Mouse (Mus musculus): ENCODE data around the gene Atf7ip. TPM values are rescaled to one million over a fixed set of nuclear protein-coding genes. Genes with fewer than 3 reads are reported as not detected.

Gene Atf7ip
- polyA plus RNA-seq, 1 experiment from 2014 or later, result 49.7 TPM

GRCm38 (mm10) chr6:136554774-136555522 lies 49.0 kb downstream of the Atf7ip start:
- WGBS (ENCODE audit: insufficient replicate concordance), result 77% methylated on average over 7 of the region's 7 CpGs
- ATAC-seq (replicated peaks; ENCODE audit: insufficient number of reproducible peaks, low FRiP score, low TSS enrichment), result no peak
- H3K4me2 ChIP-seq, result 0 out of 2 replicates have a peak overlapping the region, but pooled peaks have one; percentile 2

DNA sequence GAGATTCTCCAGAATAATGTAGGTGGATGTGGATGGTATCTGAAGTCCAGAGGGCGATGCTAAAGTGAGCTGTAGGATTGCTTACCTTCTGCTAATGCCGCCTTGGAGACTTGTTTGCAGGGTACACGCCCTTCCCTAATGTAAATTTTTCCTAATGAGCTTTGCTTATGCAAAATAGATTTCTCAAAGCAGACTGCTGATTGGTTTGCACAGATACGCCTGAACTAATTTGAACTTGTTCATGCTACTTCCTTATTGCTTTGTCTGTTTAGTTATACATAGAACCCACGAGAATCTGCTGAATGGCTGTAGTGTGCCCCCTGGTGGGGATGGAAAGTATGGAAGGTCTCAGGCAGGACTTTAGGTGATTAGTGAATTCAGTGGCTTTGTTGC lies 49.6 kb downstream of the Atf7ip start:
- H3K9me3 ChIP-seq (replicated peaks; ENCODE audit: control insufficient read depth, low read length), result no peaks in the 10 kb centered on the region
- H3K4me2 ChIP-seq, result no peak overlapping the region
- H3K4me1 ChIP-seq (ENCODE audit: control insufficient read depth, insufficient read depth, low read length), result no peaks in the 10 kb centered on the region
- H3K27ac ChIP-seq (ENCODE audit: low read depth, low read length), result peak overlapping the region; percentile 46; the same call in 1 of the 2 replicates
- H3K36me3 ChIP-seq (ENCODE audit: control insufficient read depth, insufficient read depth, low read length), result peaks cover 11% of the 10 kb centered on the region
- no peaks in the 10 kb centered on the region for H3K27me3 ChIP-seq (ENCODE audit: control insufficient read depth, insufficient read depth, low read length)
- WGBS (ENCODE audit: insufficient replicate concordance), result 62% methylated on average over 5 of the region's 5 CpGs
- H3K4me3 ChIP-seq (ENCODE audit: low read depth, low read length), result no peak overlapping the region
- no peak for ATAC-seq (replicated peaks; ENCODE audit: insufficient number of reproducible peaks, low FRiP score, low TSS enrichment)
- no peak overlapping the region for H3K9ac ChIP-seq (ENCODE audit: low read depth, low read length)

More at GRCm38 (mm10) chr6:136554774-136555522, 49.0 kb downstream of the Atf7ip start:
- H3K36me3 ChIP-seq (ENCODE audit: control insufficient read depth, insufficient read depth, low read length), result peaks cover 6% of the 10 kb centered on the region
- no peak overlapping the region for H3K4me3 ChIP-seq (ENCODE audit: low read depth, low read length)
- no peaks in the 10 kb centered on the region for H3K9me3 ChIP-seq (replicated peaks; ENCODE audit: control insufficient read depth, low read length)
- no peaks in the 10 kb centered on the region for H3K27me3 ChIP-seq (ENCODE audit: control insufficient read depth, insufficient read depth, low read length)
- no peak overlapping the region for H3K9ac ChIP-seq (ENCODE audit: low read depth, low read length)
- H3K27ac ChIP-seq (ENCODE audit: low read depth, low read length), result peak overlapping the region; percentile 82
- no peaks in the 10 kb centered on the region for H3K4me1 ChIP-seq (ENCODE audit: control insufficient read depth, insufficient read depth, low read length)

DNA sequence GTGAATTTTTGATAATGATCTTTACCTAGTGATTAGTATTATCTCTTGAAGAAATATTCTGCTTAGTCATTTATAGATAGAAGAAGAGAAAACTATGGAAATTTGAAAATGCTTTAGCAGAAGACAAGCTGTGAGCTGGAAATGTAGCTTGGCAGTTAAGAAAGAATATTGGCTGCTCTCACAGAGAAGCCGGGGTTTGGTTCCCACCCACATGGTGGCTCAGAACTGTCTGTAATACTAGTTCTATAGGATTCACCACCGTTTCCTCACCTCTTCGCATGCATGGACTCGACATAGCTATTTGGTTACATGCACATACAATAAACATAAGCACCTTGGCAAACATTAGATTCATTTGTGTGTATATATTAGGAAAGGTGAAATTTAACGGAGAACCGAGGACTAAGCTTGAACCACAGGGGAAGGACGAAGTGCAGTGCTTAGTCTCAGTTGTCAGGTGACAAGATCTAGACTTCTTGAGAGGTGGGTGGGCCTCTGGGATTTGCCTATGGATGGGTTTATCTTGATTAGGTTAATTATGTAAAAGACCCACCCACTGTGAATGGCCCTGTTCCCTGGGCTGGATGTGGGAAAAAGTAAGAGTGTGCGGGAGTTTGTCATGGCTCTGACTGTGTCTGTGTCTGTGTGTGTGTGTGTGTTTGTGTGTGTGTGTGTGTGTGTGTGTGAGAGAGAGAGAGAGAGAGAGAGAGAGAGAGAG lies 52.5 kb downstream of the Atf7ip start:
- Histone ChIP-seq H3K27me3 (ENCODE audit: control insufficient read depth, insufficient read depth, low read length) (no peaks in the 10 kb centered on the region), H3K27ac (ENCODE audit: low read depth, low read length) (no peak overlapping the region), H3K9ac (ENCODE audit: low read depth, low read length) (no peak overlapping the region), H3K36me3 (ENCODE audit: control insufficient read depth, insufficient read depth, low read length) (peaks cover 31% of the 10 kb centered on the region), H3K4me2 (no peak overlapping the region), H3K4me1 (ENCODE audit: control insufficient read depth, insufficient read depth, low read length) (no peaks in the 10 kb centered on the region), H3K4me3 (ENCODE audit: low read depth, low read length) (no peak overlapping the region), H3K9me3 (replicated peaks; ENCODE audit: control insufficient read depth, low read length) (no peaks in the 10 kb centered on the region)
- no peak for ATAC-seq (replicated peaks; ENCODE audit: insufficient number of reproducible peaks, low FRiP score, low TSS enrichment)
- WGBS (ENCODE audit: insufficient replicate concordance), result 78% methylated on average over 8 of the region's 8 CpGs

DNA sequence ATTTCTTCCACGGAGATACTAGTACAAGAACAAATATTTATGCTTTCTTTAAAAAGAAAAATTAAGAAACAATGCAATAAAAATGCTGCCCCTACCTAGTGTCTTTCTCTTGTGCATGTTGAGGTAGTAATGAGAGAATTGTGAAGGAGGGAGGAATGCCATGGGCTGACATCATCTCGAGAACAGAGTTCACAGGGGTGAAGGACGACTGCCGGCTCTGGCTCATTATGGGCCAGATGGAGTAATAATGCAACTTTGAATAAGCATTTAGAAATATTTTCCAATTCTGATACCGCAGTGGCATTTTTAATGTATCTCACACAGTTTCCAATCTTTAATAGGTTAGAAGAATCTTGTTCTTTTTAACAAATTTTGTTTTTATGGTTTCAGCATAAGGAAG lies 60.0 kb downstream of the Atf7ip start:
- Histone ChIP-seq H3K4me3 (ENCODE audit: low read depth, low read length) (no peak overlapping the region), H3K9ac (ENCODE audit: low read depth, low read length) (no peak overlapping the region), H3K9me3 (replicated peaks; ENCODE audit: control insufficient read depth, low read length) (no peaks in the 10 kb centered on the region), H3K4me2 (no peak overlapping the region), H3K27ac (ENCODE audit: low read depth, low read length) (no peak overlapping the region), H3K4me1 (ENCODE audit: control insufficient read depth, insufficient read depth, low read length) (no peaks in the 10 kb centered on the region), H3K27me3 (ENCODE audit: control insufficient read depth, insufficient read depth, low read length) (no peaks in the 10 kb centered on the region), H3K36me3 (ENCODE audit: control insufficient read depth, insufficient read depth, low read length) (peaks cover 51% of the 10 kb centered on the region)
- ATAC-seq (replicated peaks; ENCODE audit: insufficient number of reproducible peaks, low FRiP score, low TSS enrichment), result no peak
- 85% methylated on average over 5 of the region's 5 CpGs for WGBS (ENCODE audit: insufficient replicate concordance)

GRCm38 (mm10) chr6:136590739-136591138 lies 84.8 kb downstream of the Atf7ip start:
- H3K36me3 ChIP-seq (ENCODE audit: control insufficient read depth, insufficient read depth, low read length), result peaks cover 16% of the 10 kb centered on the region
- no peak overlapping the region for H3K9ac ChIP-seq (ENCODE audit: low read depth, low read length)
- H3K27me3 ChIP-seq (ENCODE audit: control insufficient read depth, insufficient read depth, low read length), result no peaks in the 10 kb centered on the region
- no peaks in the 10 kb centered on the region for H3K4me1 ChIP-seq (ENCODE audit: control insufficient read depth, insufficient read depth, low read length)
- 85% methylated on average over 4 of the region's 4 CpGs for WGBS (ENCODE audit: insufficient replicate concordance)
- no peaks in the 10 kb centered on the region for H3K9me3 ChIP-seq (replicated peaks; ENCODE audit: control insufficient read depth, low read length)
- no peak overlapping the region for H3K4me3 ChIP-seq (ENCODE audit: low read depth, low read length)
- no peak overlapping the region for H3K4me2 ChIP-seq
- no peak for ATAC-seq (replicated peaks; ENCODE audit: insufficient number of reproducible peaks, low FRiP score, low TSS enrichment)
- H3K27ac ChIP-seq (ENCODE audit: low read depth, low read length), result no peak overlapping the region

GRCm38 (mm10) chr6:136594541-136594940 lies 88.6 kb downstream of the Atf7ip start:
- H3K4me2 ChIP-seq, result no peak overlapping the region
- H3K4me1 ChIP-seq (ENCODE audit: control insufficient read depth, insufficient read depth, low read length), result no peaks in the 10 kb centered on the region
- H3K36me3 ChIP-seq (ENCODE audit: control insufficient read depth, insufficient read depth, low read length), result peaks cover 15% of the 10 kb centered on the region
- H3K9me3 ChIP-seq (replicated peaks; ENCODE audit: control insufficient read depth, low read length), result no peaks in the 10 kb centered on the region
- no peaks in the 10 kb centered on the region for H3K27me3 ChIP-seq (ENCODE audit: control insufficient read depth, insufficient read depth, low read length)
- no peak overlapping the region for H3K9ac ChIP-seq (ENCODE audit: low read depth, low read length)
- WGBS (ENCODE audit: insufficient replicate concordance), result 93% methylated on average over 4 of the region's 4 CpGs
- ATAC-seq (replicated peaks; ENCODE audit: insufficient number of reproducible peaks, low FRiP score, low TSS enrichment), result no peak
- H3K4me3 ChIP-seq (ENCODE audit: low read depth, low read length), result no peak overlapping the region
- H3K27ac ChIP-seq (ENCODE audit: low read depth, low read length), result no peak overlapping the region

GRCm38 (mm10) chr6:136602601-136603000 lies 96.6 kb downstream of the Atf7ip start:
- Histone ChIP-seq H3K36me3 (ENCODE audit: control insufficient read depth, insufficient read depth, low read length) (peaks cover 48% of the 10 kb centered on the region), H3K4me2 (no peak overlapping the region), H3K27ac (ENCODE audit: low read depth, low read length) (no peak overlapping the region), H3K27me3 (ENCODE audit: control insufficient read depth, insufficient read depth, low read length) (no peaks in the 10 kb centered on the region), H3K9ac (ENCODE audit: low read depth, low read length) (no peak overlapping the region), H3K4me1 (ENCODE audit: control insufficient read depth, insufficient read depth, low read length) (no peaks in the 10 kb centered on the region), H3K9me3 (replicated peaks; ENCODE audit: control insufficient read depth, low read length) (no peaks in the 10 kb centered on the region), H3K4me3 (ENCODE audit: low read depth, low read length) (no peak overlapping the region)
- ATAC-seq (replicated peaks; ENCODE audit: insufficient number of reproducible peaks, low FRiP score, low TSS enrichment), result no peak
- 90% methylated on average over 7 of the region's 7 CpGs for WGBS (ENCODE audit: insufficient replicate concordance)

GRCm38 (mm10) chr6:136611351-136612215 lies 105.6 kb downstream of the Atf7ip start:
- no peaks in the 10 kb centered on the region; the same call in none of the 2 replicates for H3K9me3 ChIP-seq (replicated peaks; ENCODE audit: control insufficient read depth, low read length)
- WGBS (ENCODE audit: insufficient replicate concordance), result 94% methylated on average over 17 of the region's 17 CpGs
- no peak overlapping the region for H3K4me2 ChIP-seq
- H3K27me3 ChIP-seq (ENCODE audit: control insufficient read depth, insufficient read depth, low read length), result no peaks in the 10 kb centered on the region
- H3K9ac ChIP-seq (ENCODE audit: low read depth, low read length), result no peak overlapping the region
- no peaks in the 10 kb centered on the region for H3K4me1 ChIP-seq (ENCODE audit: control insufficient read depth, insufficient read depth, low read length)
- no peak overlapping the region for H3K27ac ChIP-seq (ENCODE audit: low read depth, low read length)
- ATAC-seq (replicated peaks; ENCODE audit: insufficient number of reproducible peaks, low FRiP score, low TSS enrichment), result 0 out of 2 replicates have a peak, but pooled peaks have one; percentile 23
- peaks cover 26% of the 10 kb centered on the region for H3K36me3 ChIP-seq (ENCODE audit: control insufficient read depth, insufficient read depth, low read length)
- no peak overlapping the region for H3K4me3 ChIP-seq (ENCODE audit: low read depth, low read length)
